Mouse (Mus musculus) right cerebral cortex, postnatal 14 days (tissue): Measurements from ENCODE around the gene Hist1h4a.
"Not testable (repeated sequence)": the region's sequence is repeated elsewhere in the genome, so short reads cannot be mapped to it uniquely, and the experiment has no call there.

ENCODE experiments used
- DNase-seq: peaks from one replicate; pipeline ENCODE4 v3.0.0; 2022

Hist1h4a gene

GRCm38 (mm10) chr13:23740910-23741309 lies 20.1 kb downstream of the Hist1h4a start:
- DNase-seq: no peak

- no peak for DNase-seq
Measured at GRCm38 (mm10) chr13:23740256-23740840, 20.7 kb downstream of the Hist1h4a start.

GRCm38 (mm10) chr13:23739922-23740252 lies 21.1 kb downstream of the Hist1h4a start:
- DNase-seq: no peak

GRCm38 (mm10) chr13:23739069-23739921 lies 21.7 kb downstream of the Hist1h4a start:
- peak; percentile 87 for DNase-seq

- peak; percentile 86 for DNase-seq
Measured at GRCm38 (mm10) chr13:23738677-23739068, 22.4 kb downstream of the Hist1h4a start, which contains the start of gene Hist1h1c. Gene Hist1h1c (plus strand): TSS chr13:23738808.

- no peak for DNase-seq
Measured at GRCm38 (mm10) chr13:23738041-23738440, 23.0 kb downstream of the Hist1h4a start.

GRCm38 (mm10) chr13:23737091-23737490 lies 23.9 kb downstream of the Hist1h4a start:
- no peak for DNase-seq

GRCm38 (mm10) chr13:23732156-23732804 lies 28.8 kb downstream of the Hist1h4a start:
- DNase-seq: no peak

GRCm38 (mm10) chr13:23730479-23730878 lies 30.6 kb downstream of the Hist1h4a start:
- DNase-seq: no peak

- DNase-seq: no peak
Measured at GRCm38 (mm10) chr13:23729706-23730105, 31.3 kb downstream of the Hist1h4a start.

- DNase-seq: no peak
Measured at GRCm38 (mm10) chr13:23729192-23729525, 31.9 kb downstream of the Hist1h4a start.

GRCm38 (mm10) chr13:23728472-23729191 lies 32.4 kb downstream of the Hist1h4a start:
- DNase-seq: no peak

- DNase-seq: no peak
Measured at GRCm38 (mm10) chr13:23725213-23725612, 35.8 kb downstream of the Hist1h4a start.

- DNase-seq: no peak
Measured at GRCm38 (mm10) chr13:23724239-23724638, 36.8 kb downstream of the Hist1h4a start.

- DNase-seq: not testable (repeated sequence)
Measured at GRCm38 (mm10) chr13:23717593-23718245, 43.3 kb downstream of the Hist1h4a start.

GRCm38 (mm10) chr13:23717176-23717575 lies 43.9 kb downstream of the Hist1h4a start:
- no peak for DNase-seq

GRCm38 (mm10) chr13:23716261-23717042 lies 44.6 kb downstream of the Hist1h4a start:
- no peak for DNase-seq
